Mouse (Mus musculus) frontal cortex, postnatal 10 days (tissue): ENCODE results near the gene Slc7a14.

Source experiments
- DNase-seq, 2 experiments: peaks; one replicate each; pipeline ENCODE4 v3.0.0; 2022; ENCODE audit warnings: low spot score in 2 of 2, mixed read lengths in 1 of 2

The Slc7a14 gene

GRCm38 (mm10) chr3:31261418-31262014 lies 48.7 kb downstream of the Slc7a14 start:
- DNase-seq, result no peak

- DNase-seq, result no peak
These were observed 49.2 kb downstream of the Slc7a14 start for GRCm38 (mm10) chr3:31260964-31261346.

GRCm38 (mm10) chr3:31260329-31260963 lies 49.7 kb downstream of the Slc7a14 start:
- DNase-seq, result no peak

- no peak for DNase-seq
These were observed 50.5 kb downstream of the Slc7a14 start for GRCm38 (mm10) chr3:31259553-31260255.

- DNase-seq, result peak in 1 of 2 experiments; percentile 43
These were observed 55.8 kb downstream of the Slc7a14 start for GRCm38 (mm10) chr3:31254427-31254826.

GRCm38 (mm10) chr3:31253862-31254261 lies 56.3 kb downstream of the Slc7a14 start:
- no peak for DNase-seq

GRCm38 (mm10) chr3:31252566-31252965 lies 57.6 kb downstream of the Slc7a14 start:
- no peak for DNase-seq

GRCm38 (mm10) chr3:31243478-31243877 lies 66.7 kb downstream of the Slc7a14 start:
- no peak for DNase-seq

GRCm38 (mm10) chr3:31240840-31241239 lies 69.3 kb downstream of the Slc7a14 start:
- no peak for DNase-seq

- no peak for DNase-seq
These were observed 70.5 kb downstream of the Slc7a14 start for GRCm38 (mm10) chr3:31239645-31240044.

GRCm38 (mm10) chr3:31237936-31238335 lies 72.2 kb downstream of the Slc7a14 start:
- DNase-seq, result no peak

- no peak for DNase-seq
These were observed 74.0 kb downstream of the Slc7a14 start for GRCm38 (mm10) chr3:31236146-31236545.

GRCm38 (mm10) chr3:31234356-31234755 lies 75.8 kb downstream of the Slc7a14 start:
- no peak for DNase-seq

- no peak for DNase-seq
These were observed 76.3 kb downstream of the Slc7a14 start for GRCm38 (mm10) chr3:31233746-31234312.

GRCm38 (mm10) chr3:31229281-31229680 lies 80.9 kb downstream of the Slc7a14 start:
- no peak for DNase-seq

- no peak for DNase-seq
These were observed 81.7 kb downstream of the Slc7a14 start for GRCm38 (mm10) chr3:31228487-31228886.

- DNase-seq, result no peak
These were observed 86.6 kb downstream of the Slc7a14 start for GRCm38 (mm10) chr3:31223551-31223950.

- DNase-seq, result no peak
These were observed 90.1 kb downstream of the Slc7a14 start for GRCm38 (mm10) chr3:31220040-31220439.

- no peak for DNase-seq
These were observed 90.7 kb downstream of the Slc7a14 start for GRCm38 (mm10) chr3:31219483-31219882.

GRCm38 (mm10) chr3:31217523-31217922 lies 92.7 kb downstream of the Slc7a14 start:
- DNase-seq, result no peak

- no peak for DNase-seq
These were observed 96.4 kb downstream of the Slc7a14 start for GRCm38 (mm10) chr3:31213802-31214201.

- no peak for DNase-seq
These were observed 97.8 kb downstream of the Slc7a14 start for GRCm38 (mm10) chr3:31212205-31213038.
